Mouse (Mus musculus) spleen, adult 2 months (tissue): ENCODE data around the gene Gpc6. TPM values are rescaled to one million over a fixed set of nuclear protein-coding genes. Genes with fewer than 3 reads are reported as not detected.

Experiments used
- DNase-seq, 2 experiments: peaks; one replicate each; pipeline versions ENCODE4 v3.0.0 to v3.0.0-alpha.2; 2012 to 2021; ENCODE audit warnings: low spot score in 2 of 2, low read depth in 1 of 2
- H3K27ac ChIP-seq: fragments of 200-500 bp; 2 replicates; pipeline ENCODE4 v1.5.1; 2012; ENCODE audit warnings: low read length, inconsistent platforms; ENCODE audit not compliant: insufficient read depth
- H3K27me3 ChIP-seq: fragments of 200-500 bp; 2 replicates; pipeline ENCODE4 v1.6.1; 2012; ENCODE audit warnings: mild to moderate bottlenecking, moderate library complexity, low read length, inconsistent platforms; ENCODE audit not compliant: control insufficient read depth, insufficient read depth
- H3K36me3 ChIP-seq: fragments of 200-500 bp; 2 replicates; pipeline ENCODE4 v1.6.1; 2012; ENCODE audit warnings: mild to moderate bottlenecking, low read length, inconsistent platforms; ENCODE audit not compliant: control insufficient read depth, insufficient read depth
- H3K4me1 ChIP-seq: fragments of 200-500 bp; 2 replicates; pipeline ENCODE4 v1.6.1; 2011; ENCODE audit warnings: inconsistent platforms; ENCODE audit not compliant: control insufficient read depth, insufficient read depth, insufficient read length
- H3K4me3 ChIP-seq: fragments of 200-500 bp; 2 replicates; pipeline ENCODE4 v1.5.1; 2011; ENCODE audit warnings: mild to moderate bottlenecking, inconsistent platforms; ENCODE audit not compliant: insufficient read depth, insufficient read length; ENCODE audit errors: extremely low read depth
- CTCF ChIP-seq: fragments of 200-500 bp; IDR thresholded peaks from 2 replicates; pipeline ENCODE4 v1.5.1; 2011; ENCODE audit warnings: mild to moderate bottlenecking, inconsistent platforms; ENCODE audit not compliant: insufficient read depth, insufficient read length, insufficient replicate concordance; ENCODE audit errors: extremely low read depth
- POLR2A ChIP-seq: fragments of 200-500 bp; IDR thresholded peaks from 2 replicates; pipeline ENCODE4 v1.6.1; 2011; ENCODE audit warnings: low read depth, low read length, inconsistent platforms
- WGBS: fragments of 180-500 bp; shearing (Covaris S2); methylation state at CpG from one replicate; pipeline ENCODE4 v1.1.7; 2018; 5-methylcytosine and 5-hydroxymethylcytosine counted together
- polyA plus RNA-seq: library from polyadenylated mRNA; depleted of rRNA; stranded (reverse); fragments of >200 nt; gene quantifications from 2 replicates; pipeline ENCODE4 v1.2.3, GENCODE M21; 2012

Gpc6 gene
- polyA plus RNA-seq, 1 experiment: 0.67 TPM

GRCm38 (mm10) chr14:117556715-117557320, 631.7 kb downstream of the Gpc6 start:
- Histone ChIP-seq H3K27me3 (no peaks in the 10 kb centered on the region), H3K27ac (no peak overlapping the region), H3K4me1 (no peaks in the 10 kb centered on the region), H3K36me3 (no peaks in the 10 kb centered on the region), H3K4me3 (no peak overlapping the region)
- no peak for DNase-seq
- TF ChIP-seq POLR2A: no peak
- TF ChIP-seq CTCF: no peak
- 90% methylated on average over 7 of the region's 7 CpGs for WGBS

GRCm38 (mm10) chr14:117562146-117562545, 637.0 kb downstream of the Gpc6 start:
- Histone ChIP-seq H3K27me3 (no peaks in the 10 kb centered on the region), H3K36me3 (no peaks in the 10 kb centered on the region), H3K4me3 (no peak overlapping the region), H3K27ac (no peak overlapping the region), H3K4me1 (no peaks in the 10 kb centered on the region)
- TF ChIP-seq POLR2A (no peak), CTCF (no peak)
- 89% methylated on average over 4 of the region's 4 CpGs for WGBS
- DNase-seq: no peak

- TF ChIP-seq CTCF: no peak
- TF ChIP-seq POLR2A: no peak
- H3K36me3 ChIP-seq: no peaks in the 10 kb centered on the region
- 84% methylated on average over 4 of the region's 4 CpGs for WGBS
- no peaks in the 10 kb centered on the region for H3K27me3 ChIP-seq
- no peaks in the 10 kb centered on the region for H3K4me1 ChIP-seq
- no peak overlapping the region for H3K27ac ChIP-seq
- no peak overlapping the region for H3K4me3 ChIP-seq
- DNase-seq: no peak
Measured at GRCm38 (mm10) chr14:117569278-117569677, 644.2 kb downstream of the Gpc6 start.

DNA sequence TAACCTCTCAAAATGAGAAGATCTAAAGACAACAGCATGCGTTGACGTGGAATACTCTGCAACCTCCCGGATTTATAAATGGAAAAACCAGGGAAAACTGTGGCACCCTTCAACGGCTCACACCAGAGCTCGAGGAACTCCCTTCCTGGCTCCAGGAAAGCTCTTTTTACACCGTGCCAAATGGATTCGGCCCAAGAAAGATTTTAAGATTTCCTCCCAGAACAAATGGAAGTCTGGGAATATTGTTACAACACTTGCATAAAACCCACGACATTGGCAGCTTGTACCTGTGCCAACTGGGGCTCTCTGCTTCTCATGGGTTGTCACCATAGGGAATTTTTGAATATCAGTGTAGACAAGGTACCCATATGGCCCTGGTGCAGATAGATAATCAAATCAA, 647.1 kb downstream of the Gpc6 start:
- no peak overlapping the region for H3K4me3 ChIP-seq
- H3K4me1 ChIP-seq: no peaks in the 10 kb centered on the region
- H3K27me3 ChIP-seq: no peaks in the 10 kb centered on the region
- TF ChIP-seq CTCF: no peak
- no peak for TF ChIP-seq POLR2A
- WGBS: 83% methylated on average over 8 of the region's 8 CpGs
- no peak overlapping the region for H3K27ac ChIP-seq
- DNase-seq: no peak
- H3K36me3 ChIP-seq: no peaks in the 10 kb centered on the region

DNA sequence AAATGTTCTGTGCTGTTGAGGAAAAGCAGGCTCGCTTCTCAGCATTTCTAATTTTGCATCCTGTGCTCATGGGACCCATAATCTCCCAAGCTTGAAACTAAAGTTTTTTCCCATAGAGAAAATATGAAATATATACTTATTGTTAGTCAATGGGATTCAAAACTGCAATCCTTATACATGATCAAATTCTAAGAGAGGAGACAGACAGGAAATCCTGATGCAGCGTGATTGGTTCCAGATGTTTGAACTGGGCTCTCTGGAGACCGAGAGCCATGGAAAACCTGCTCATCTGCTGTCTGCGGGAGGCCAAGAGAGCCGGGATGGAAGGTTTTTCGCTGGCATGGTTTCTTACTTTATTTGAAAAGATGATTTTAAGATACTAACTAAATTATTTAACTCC, 649.1 kb downstream of the Gpc6 start:
- 91% methylated on average over 6 of the region's 6 CpGs for WGBS
- Histone ChIP-seq H3K4me1 (no peaks in the 10 kb centered on the region), H3K4me3 (no peak overlapping the region), H3K27ac (no peak overlapping the region), H3K36me3 (no peaks in the 10 kb centered on the region), H3K27me3 (no peaks in the 10 kb centered on the region)
- DNase-seq: no peak
- TF ChIP-seq POLR2A: no peak
- no peak for TF ChIP-seq CTCF

GRCm38 (mm10) chr14:117581740-117582139, 656.6 kb downstream of the Gpc6 start:
- H3K27me3 ChIP-seq: no peaks in the 10 kb centered on the region
- H3K36me3 ChIP-seq: no peaks in the 10 kb centered on the region

GRCm38 (mm10) chr14:117599758-117600157, 674.6 kb downstream of the Gpc6 start:
- Histone ChIP-seq H3K36me3 (no peaks in the 10 kb centered on the region), H3K27me3 (no peaks in the 10 kb centered on the region), H3K4me3 (no peak overlapping the region), H3K27ac (no peak overlapping the region), H3K4me1 (no peaks in the 10 kb centered on the region)
- no peak for TF ChIP-seq POLR2A
- TF ChIP-seq CTCF: no peak
- no peak for DNase-seq
- WGBS: 87% methylated on average over 5 of the region's 5 CpGs

More at GRCm38 (mm10) chr14:117581740-117582139, 656.6 kb downstream of the Gpc6 start:
- TF ChIP-seq CTCF: no peak
- no peak for TF ChIP-seq POLR2A
- H3K4me3 ChIP-seq: no peak overlapping the region
- no peak overlapping the region for H3K27ac ChIP-seq
- 90% methylated on average over 6 of the region's 6 CpGs for WGBS
- H3K4me1 ChIP-seq: no peaks in the 10 kb centered on the region
- no peak for DNase-seq
